Mouse (Mus musculus): ENCODE results near the gene Tbc1d22a.

DNA sequence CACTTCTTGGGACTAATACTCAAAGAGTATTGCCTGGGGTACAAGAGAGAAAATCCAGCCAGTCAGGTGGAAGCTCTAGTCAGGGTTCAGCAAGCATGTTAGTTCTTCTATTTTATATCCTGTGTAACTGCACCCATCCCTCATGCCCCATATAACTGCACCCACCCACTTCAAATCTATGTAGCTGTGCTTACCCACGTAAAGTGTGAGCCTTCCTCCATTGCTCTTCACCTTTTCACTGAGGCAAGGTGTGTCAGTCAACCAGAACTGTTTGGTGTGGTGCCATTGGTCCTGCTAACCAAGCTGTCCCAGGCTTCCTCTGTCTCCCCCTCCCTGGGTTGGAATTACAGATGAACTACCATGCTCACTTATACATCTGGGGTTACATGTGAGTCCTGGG is 16.9 kb downstream of the Tbc1d22a start:
- TF ChIP-seq CTCF (IDR thresholded peaks at IDR 0.05; ENCODE audit: control insufficient read depth, insufficient read depth, insufficient replicate concordance, low read depth, low read length), result no peak
- no peak for TF ChIP-seq POLR2A (IDR thresholded peaks at IDR 0.05; ENCODE audit: control insufficient read depth, low read depth, low read length)

Measured in testis, adult 2 months (tissue).